Mouse (Mus musculus) C2C12 (cell line): ENCODE data around the gene Rap1gds1.

Experiments
- CEBPB ChIP-seq: IDR thresholded peaks from one replicate; pipeline ENCODE4 v1.6.1; 2011; ENCODE audit warnings: low read depth, mild to moderate bottlenecking, control low read depth, moderate library complexity
- CTCF ChIP-seq: IDR thresholded peaks from one replicate; pipeline ENCODE4 v1.5.1; 2011; ENCODE audit not compliant: control insufficient read depth, insufficient read depth, insufficient read length
- FOSL1 ChIP-seq: IDR thresholded peaks from one replicate; pipeline ENCODE4 v1.8.0; 2011; ENCODE audit warnings: mild to moderate bottlenecking, low read length; ENCODE audit not compliant: poor library complexity, insufficient read depth, severe bottlenecking
- MAX ChIP-seq: IDR thresholded peaks from one replicate; pipeline ENCODE4 v1.6.1; 2011; ENCODE audit warnings: mild to moderate bottlenecking, control low read depth
- MYOD1 ChIP-seq: IDR thresholded peaks from one replicate; pipeline ENCODE4 v1.6.1; 2011; ENCODE audit warnings: low read depth; ENCODE audit not compliant: control insufficient read depth, insufficient read length
- MYOG ChIP-seq: IDR thresholded peaks from one replicate; pipeline ENCODE4 v1.6.1; 2011; ENCODE audit not compliant: control insufficient read depth, insufficient read length; ENCODE audit errors: extremely low read depth
- USF1 ChIP-seq: IDR thresholded peaks from one replicate; pipeline ENCODE4 v1.6.1; 2011; ENCODE audit warnings: low read depth, mild to moderate bottlenecking, control low read depth, moderate library complexity

- TF ChIP-seq CTCF: no peak
- no peak for TF ChIP-seq USF1
- no peak for TF ChIP-seq MAX
- no peak for TF ChIP-seq FOSL1
- no peak for TF ChIP-seq MYOG
- TF ChIP-seq MYOD1: no peak
- TF ChIP-seq CEBPB: no peak
Measured at GRCm38 (mm10) chr3:139062088-139062487, 12.9 kb downstream of the Rap1gds1 start.
